Mouse (Mus musculus) ovary, adult 10 weeks (tissue): ENCODE measurements around the gene Ddx4. TPM values are rescaled to one million over a fixed set of nuclear protein-coding genes. Genes with fewer than 3 reads are reported as not detected.

ENCODE experiments used
- polyA plus RNA-seq: library from polyadenylated mRNA; stranded (reverse); fragments of 350-450 nt; fragmentation: Illumina TruSeq; extraction: RNeasy Lipid Tissue Mini Kit (QIAGEN cat#74804); gene quantifications from one replicate; pipeline ENCODE4 v1.2.3, GENCODE M21; 2014

Gene Ddx4
- 9.0 TPM for polyA plus RNA-seq

GRCm38 (mm10) chr13:112652205-112652604 is at the start of gene Ddx4:
Gene Ddx4, minus strand, starts transcription at chr13:112652475.

GRCm38 (mm10) chr13:112660574-112661381 is 8.5 kb upstream of the Ddx4 start, which contains the start of gene Slc38a9:
Gene Slc38a9, plus strand, starts transcription at chr13:112660751.

DNA sequence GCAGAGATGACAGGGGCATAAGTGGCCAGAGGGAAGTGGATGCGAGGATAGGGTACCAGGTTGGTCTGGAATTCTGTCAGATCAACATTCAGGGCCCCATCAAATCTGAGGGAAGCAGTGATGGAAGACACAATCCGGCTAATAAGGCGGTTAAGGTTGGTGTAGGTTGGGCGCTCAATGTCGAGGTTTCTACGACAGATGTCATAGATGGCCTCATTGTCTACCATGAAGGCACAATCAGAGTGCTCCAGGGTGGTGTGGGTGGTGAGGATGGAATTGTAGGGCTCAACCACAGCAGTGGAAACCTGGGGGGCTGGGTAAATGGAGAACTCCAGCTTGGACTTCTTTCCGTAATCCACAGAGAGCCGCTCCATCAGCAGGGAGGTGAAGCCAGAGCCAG is 58.0 kb downstream of the Ddx4 start, which contains the start of gene Il31ra:
Gene Il31ra, minus strand, starts transcription at position 101 of the 400 bp plus-strand sequence.

Other genes starting within 250 kb of the Ddx4 start
- 183 TPM for gene Il6st, start 188.4 kb downstream of the Ddx4 start, polyA plus RNA-seq
- gene Il31ra, start 58.1 kb downstream of the Ddx4 start, polyA plus RNA-seq: 0.63 TPM
- 16.5 TPM for gene Slc38a9, start 8.3 kb upstream of the Ddx4 start, polyA plus RNA-seq
- 56.3 TPM for gene Plpp1, start 148.3 kb upstream of the Ddx4 start, polyA plus RNA-seq